Mouse (Mus musculus) heart, postnatal 36 days (tissue): ENCODE results near the gene Slc34a3. TPM values are rescaled to one million over a fixed set of nuclear protein-coding genes. Genes with fewer than 3 reads are reported as not detected.

ENCODE experiments used
- DNase-seq, 2 experiments: peaks; one replicate each; pipeline ENCODE4 v3.0.0; 2021 to 2022
- intact Hi-C: fragments of 180-260 bp; cut with DNase I; formaldehyde crosslinking; loops from one replicate; pipeline ENCODE4 v1.15.1; 2025
- total RNA-seq, 2 experiments: library from RNA; stranded (reverse); gene quantifications; 2 replicates each; pipeline ENCODE4 v1.2.3; 2021

The Slc34a3 gene
- total RNA-seq, 2 experiments from 2014 or later: not detected

- intact Hi-C loops: loop anchor here (5.0 kb wide), 2 partner anchors 76 to 136 kb away; partner anchors contain the start of genes Anapc2, Man1b1 and Ssna1
- DNase-seq: peak; percentile 78 to 80
These were observed 37.8 kb downstream of the Slc34a3 start, which contains the start of gene Tor4a for GRCm38 (mm10) chr2:25196172-25196954. Gene Tor4a (minus strand): TSS chr2:25196886.

GRCm38 (mm10) chr2:25195211-25196156, 38.7 kb downstream of the Slc34a3 start:
- intact Hi-C loops: loop anchor here (2.0 to 5.0 kb wide), 3 partner anchors 77 to 205 kb away; partner anchors contain the start of genes Anapc2, Man1b1 and Ssna1

DNA sequence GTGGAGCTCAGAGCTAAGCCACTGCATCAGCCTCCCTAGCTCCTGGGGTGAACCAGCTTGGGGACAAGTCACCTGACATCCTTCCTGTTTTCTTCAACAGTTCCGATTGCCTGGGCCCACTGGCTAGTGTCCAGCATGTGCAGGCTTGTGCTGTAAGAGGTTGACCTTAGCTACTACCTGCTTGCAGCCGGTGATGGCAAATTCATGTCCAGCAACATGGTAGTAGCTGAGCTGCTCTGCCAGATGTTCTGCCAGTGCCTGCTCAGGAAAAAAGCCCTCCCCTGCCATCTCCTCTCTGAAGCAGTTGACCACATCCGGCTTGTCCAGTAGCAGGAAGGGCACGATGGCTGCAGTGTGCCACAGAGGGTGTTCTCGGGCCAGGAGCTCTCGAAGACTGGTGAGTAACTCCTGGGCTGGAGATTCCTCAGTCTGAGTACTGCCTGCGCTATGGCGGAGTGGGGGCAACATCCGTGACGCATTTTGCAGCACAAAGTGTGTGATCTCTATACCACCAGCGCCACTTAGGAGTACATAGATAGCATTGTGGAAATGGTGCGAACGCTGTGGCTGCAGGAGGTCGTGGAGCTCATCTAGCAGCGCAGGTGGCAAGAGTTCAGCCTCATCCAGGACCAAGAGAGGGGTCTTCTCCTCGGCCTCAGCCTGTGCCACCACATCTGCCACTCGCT, 39.5 kb downstream of the Slc34a3 start:
- DNase-seq: peak; percentile 26 to 32
- intact Hi-C loops: loop anchor here (2.0 to 5.0 kb wide), 3 partner anchors 78 to 206 kb away; partner anchors contain the start of genes Anapc2, Man1b1 and Ssna1

More at GRCm38 (mm10) chr2:25195211-25196156, 38.7 kb downstream of the Slc34a3 start:
- DNase-seq: peak; percentile 67 to 70

DNA sequence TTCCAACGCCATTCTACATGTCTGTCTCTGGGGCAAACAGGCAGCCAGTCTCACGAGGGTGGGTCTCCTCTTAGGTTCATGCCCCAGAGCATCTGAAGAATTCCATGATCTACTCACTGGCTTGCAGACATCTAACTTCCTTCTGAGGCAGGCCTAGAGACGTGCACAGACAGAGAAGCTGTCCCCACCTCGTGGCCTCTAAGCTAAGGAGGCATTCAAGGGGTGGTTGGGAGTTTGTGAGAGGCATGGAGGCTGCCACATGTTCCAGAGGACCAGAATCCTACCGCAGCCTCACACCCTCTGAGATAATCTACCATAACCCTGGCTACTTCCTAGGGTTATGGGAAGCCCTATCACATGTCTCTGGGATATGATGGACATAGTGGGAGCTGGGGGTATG, 40.2 kb downstream of the Slc34a3 start:
- no peak for DNase-seq
- intact Hi-C loops: loop anchor here (2.0 kb wide), 1 partner anchor 207 kb away; no protein-coding TSS in a partner anchor

DNA sequence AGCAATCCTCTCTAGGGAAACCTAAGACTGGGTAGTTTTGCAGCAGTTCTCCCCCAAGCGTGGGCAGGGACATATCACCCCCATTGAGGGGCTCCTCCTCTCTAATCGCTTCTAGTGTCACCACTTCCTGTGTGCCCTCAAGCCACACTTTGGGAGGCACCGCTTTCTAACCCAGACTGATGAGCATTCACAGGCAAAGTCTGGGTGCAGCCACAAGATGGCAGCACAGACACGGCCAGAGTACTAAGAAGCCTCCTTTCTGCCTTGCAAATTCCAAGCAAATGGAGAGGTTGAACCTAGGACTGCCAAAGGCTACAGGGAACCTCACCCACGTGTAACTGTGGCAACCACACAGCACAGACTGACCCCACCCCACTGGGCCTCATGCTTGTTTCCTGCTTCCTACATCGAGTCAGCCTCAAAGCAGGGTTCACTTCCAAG, 40.8 kb downstream of the Slc34a3 start:
- intact Hi-C loops: loop anchor here (1.0 kb wide), 2 partner anchors 35 to 62 kb away; partner anchors contain the start of gene Tmem203
- peak; percentile 82 to 87 for DNase-seq

DNA sequence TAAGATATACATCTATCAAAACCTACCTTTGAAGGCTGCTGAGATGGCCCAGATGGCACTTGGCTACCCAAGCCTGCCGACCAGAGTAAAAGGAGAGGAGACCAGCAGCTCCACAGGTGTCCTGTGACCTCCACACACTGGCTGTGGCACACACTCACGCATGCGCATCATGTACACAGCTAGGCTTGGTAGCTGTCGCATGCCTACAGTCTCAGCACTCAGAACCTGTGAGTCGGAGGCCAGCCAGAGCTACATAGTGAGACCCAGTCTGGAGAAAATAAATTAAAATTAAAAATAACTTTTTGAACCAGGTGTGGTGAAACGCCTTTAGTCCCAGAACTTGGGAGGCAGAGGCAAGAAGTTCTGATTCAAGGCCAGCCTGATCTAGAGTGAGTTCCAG, 46.3 kb downstream of the Slc34a3 start:
- DNase-seq: no peak
- intact Hi-C loops: loop anchor here (2.0 kb wide), 1 partner anchor 89 kb away; no protein-coding TSS in a partner anchor

DNA sequence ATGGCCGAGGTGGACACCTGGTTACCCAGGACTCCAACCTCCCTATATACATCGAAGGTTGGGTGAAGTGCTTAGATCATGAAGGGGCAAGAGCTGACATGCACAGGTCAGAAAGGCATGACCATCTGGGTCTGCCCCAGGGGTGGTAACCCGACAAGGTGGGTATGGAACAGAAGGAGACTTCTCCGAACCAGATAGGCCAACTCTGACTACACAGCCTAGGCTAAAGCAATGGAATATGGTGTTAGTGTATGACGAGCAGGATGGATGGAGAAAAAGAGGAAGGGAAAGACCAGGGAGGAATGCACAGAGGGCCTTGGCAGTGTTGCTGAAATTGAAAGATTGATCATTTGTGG, 47.6 kb downstream of the Slc34a3 start:
- intact Hi-C loops: loop anchor here (1.0 to 2.0 kb wide), 2 partner anchors 59 to 88 kb away; no protein-coding TSS in a partner anchor
- no peak for DNase-seq

DNA sequence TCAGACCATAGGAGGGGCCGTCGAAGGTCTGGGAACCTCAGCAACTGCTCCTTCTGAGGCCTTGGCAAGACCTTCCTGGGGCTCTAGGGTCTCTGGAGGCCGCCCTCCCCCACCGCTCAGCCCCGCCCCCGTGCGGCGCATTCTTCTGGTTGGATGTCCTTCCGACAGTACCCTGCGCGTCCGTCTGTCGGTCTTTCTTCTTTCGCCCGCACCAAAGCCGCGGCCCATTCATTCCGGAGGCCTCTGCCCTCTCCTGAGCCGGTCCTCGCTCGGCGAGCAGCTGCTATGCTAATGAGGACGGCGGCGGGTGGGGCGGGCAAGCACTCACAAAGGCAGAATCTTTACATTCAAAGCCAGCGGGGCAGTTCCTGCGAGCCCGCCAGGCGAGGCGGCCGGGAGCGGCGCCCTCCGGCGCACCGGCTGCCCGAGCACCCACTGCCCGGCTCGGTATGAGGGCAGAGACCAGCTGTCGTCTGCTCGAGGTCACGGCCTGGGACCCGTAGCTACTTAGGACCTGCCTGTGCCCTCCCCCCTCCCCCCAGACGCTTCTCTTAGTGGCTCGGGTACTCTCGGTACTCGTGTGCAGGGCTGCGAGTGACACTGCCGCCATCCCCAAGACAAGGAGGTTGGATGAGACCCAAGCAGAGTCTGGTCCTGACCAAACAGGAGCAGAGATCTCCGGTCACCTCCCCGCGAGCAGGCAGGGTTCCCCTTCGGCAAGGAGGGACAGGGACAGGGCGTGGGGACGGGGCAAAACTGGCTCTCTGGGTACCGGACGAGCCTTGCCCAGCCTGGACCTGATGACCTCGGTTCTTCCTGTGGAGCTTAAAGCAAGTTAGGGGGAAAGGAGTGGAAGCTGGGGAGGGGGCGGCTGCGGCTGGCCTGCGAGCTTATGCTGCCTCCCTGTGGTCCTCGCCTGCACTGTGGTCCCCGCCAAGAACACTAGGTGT, 48.3 kb downstream of the Slc34a3 start:
- DNase-seq: peak in 1 of 2 experiments; percentile 60
- intact Hi-C loops: loop anchor here (1.0 to 2.0 kb wide), 2 partner anchors 59 to 87 kb away; no protein-coding TSS in a partner anchor

DNA sequence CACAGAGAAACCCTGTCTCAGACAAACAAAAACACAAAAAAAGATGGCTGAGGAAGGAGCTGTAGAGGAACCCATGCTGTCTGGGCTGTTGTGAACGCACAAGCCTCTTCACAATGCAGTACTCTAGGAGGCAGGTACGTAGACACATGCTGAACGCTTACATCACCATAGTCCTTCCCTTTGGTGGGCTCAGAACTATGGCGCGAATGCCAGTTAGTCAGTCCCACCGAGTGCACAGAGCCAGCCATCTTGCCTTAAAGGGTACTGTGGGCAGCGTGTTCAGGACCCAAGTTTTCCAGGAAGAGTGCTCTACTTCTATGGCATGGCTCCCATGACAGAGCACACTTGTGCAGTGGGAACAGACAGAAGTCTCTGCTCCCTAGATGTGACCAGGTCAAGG, 49.7 kb downstream of the Slc34a3 start:
- no peak for DNase-seq
- intact Hi-C loops: loop anchor here (5.0 kb wide), 1 partner anchor 42 kb away; no protein-coding TSS in a partner anchor

GRCm38 (mm10) chr2:25183336-25183735, 50.8 kb downstream of the Slc34a3 start:
- no peak for DNase-seq

GRCm38 (mm10) chr2:25182664-25183063, 51.5 kb downstream of the Slc34a3 start:
- intact Hi-C loops: loop anchor here (5.0 kb wide), 1 partner anchor 40 kb away; no protein-coding TSS in a partner anchor
- no peak for DNase-seq

More at GRCm38 (mm10) chr2:25183336-25183735, 50.8 kb downstream of the Slc34a3 start:
- intact Hi-C loops: loop anchor here (5.0 kb wide), 1 partner anchor 41 kb away; no protein-coding TSS in a partner anchor

DNA sequence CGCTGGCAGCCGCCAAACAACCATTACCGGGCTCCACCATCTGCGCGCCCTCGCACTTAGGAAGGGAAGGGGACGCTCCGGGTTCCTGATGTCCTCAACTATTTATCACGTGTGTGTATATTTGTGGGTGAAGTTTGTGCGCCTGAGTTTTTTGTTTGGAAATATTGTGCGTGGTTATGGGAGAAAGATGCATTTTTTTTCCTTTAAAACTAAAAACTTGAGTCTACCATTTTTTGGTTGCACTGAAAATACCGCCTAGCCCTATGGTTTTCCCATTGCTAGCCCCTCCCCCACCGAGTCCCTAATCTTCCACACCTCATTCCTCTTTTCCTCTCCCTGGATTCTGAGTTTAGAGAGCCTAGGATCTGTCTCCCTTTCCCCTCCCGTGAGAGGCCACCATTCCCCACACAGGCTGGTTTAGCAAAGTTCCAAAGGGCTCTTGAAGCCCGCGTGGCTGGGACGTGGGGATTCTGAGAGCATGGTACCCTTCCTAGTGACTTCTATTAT, 52.2 kb downstream of the Slc34a3 start:
- intact Hi-C loops: loop anchor here (5.0 kb wide), 1 partner anchor 40 kb away; no protein-coding TSS in a partner anchor

GRCm38 (mm10) chr2:25180973-25181890, 52.9 kb downstream of the Slc34a3 start:
- intact Hi-C loops: loop anchor here (5.0 kb wide), 1 partner anchor 39 kb away; no protein-coding TSS in a partner anchor
- peak in 1 of 2 experiments; percentile 53 for DNase-seq

More for the DNA sequence above, 52.2 kb downstream of the Slc34a3 start:
- no peak for DNase-seq

- peak; percentile 88 to 92 for DNase-seq
- intact Hi-C loops: loop anchor here (5.0 kb wide), 1 partner anchor 38 kb away; no protein-coding TSS in a partner anchor
These were observed 53.7 kb downstream of the Slc34a3 start, which contains the start of gene Nrarp for GRCm38 (mm10) chr2:25180478-25180903. Gene Nrarp (plus strand): TSS chr2:25180758.

DNA sequence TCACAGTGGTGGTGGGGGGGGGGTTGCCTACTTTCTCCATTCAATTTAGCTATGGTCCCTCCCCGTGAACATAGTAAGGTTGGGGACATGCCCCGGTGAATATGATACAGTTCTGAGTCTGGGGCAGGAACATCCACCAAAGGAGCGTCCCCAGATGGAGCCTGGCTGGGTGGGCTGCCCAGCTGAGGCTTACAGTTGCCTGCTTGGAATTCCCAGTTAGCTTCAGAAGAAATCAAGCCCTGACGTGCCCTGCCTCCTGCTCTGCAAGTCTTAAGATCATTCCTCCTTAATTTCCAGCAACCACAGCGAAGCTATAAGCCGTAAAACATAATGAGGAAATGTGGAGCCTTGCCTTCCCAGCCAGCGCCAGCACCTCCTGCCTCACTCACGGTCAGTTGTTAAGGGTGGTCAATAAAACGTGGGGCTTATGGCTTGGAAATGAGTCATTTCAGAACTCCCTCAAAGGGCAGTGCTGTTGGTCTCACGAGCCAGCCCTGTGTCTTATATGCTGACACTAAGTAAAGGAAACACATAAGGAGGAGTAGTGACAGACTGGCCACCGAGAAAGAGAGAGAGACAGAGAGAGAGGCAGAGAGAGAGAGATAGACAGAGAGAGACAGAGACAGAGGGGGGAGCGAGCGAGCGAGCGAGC, 54.5 kb downstream of the Slc34a3 start:
- no peak for DNase-seq
- intact Hi-C loops: loop anchor here (5.0 kb wide), 1 partner anchor 37 kb away; no protein-coding TSS in a partner anchor
